Mouse (Mus musculus) embryonic facial prominence, embryonic 10.5 days (tissue): Measurements from ENCODE around the gene Rps11. TPM values are rescaled to one million over a fixed set of nuclear protein-coding genes. Genes with fewer than 3 reads are reported as not detected.

Experiments used
- DNase-seq: peaks from one replicate; pipeline ENCODE4 v3.0.0-alpha.2; 2017; ENCODE audit warnings: low spot score
- H3K27ac ChIP-seq: fragments of 300-500 bp; sonication (generic); replicated peaks from 2 replicates; pipeline ENCODE4 v1.5.1; 2016; ENCODE audit warnings: mild to moderate bottlenecking
- H3K27me3 ChIP-seq: fragments of 300-500 bp; sonication (generic); replicated peaks from 2 replicates; pipeline ENCODE4 v1.6.1; 2016; ENCODE audit warnings: low read depth, mild to moderate bottlenecking; ENCODE audit not compliant: poor library complexity, severe bottlenecking
- H3K36me3 ChIP-seq: fragments of 300-500 bp; sonication (generic); replicated peaks from 2 replicates; pipeline ENCODE4 v1.6.1; 2016; ENCODE audit warnings: mild to moderate bottlenecking, moderate library complexity
- H3K4me1 ChIP-seq: fragments of 300-500 bp; sonication (generic); 2 replicates; pipeline ENCODE4 v1.6.1; 2016
- H3K4me3 ChIP-seq: fragments of 300-500 bp; sonication (generic); 2 replicates; pipeline ENCODE4 v1.5.1; 2016; ENCODE audit warnings: mild to moderate bottlenecking, moderate library complexity
- H3K9me3 ChIP-seq: fragments of 300-500 bp; sonication (generic); 2 replicates; pipeline ENCODE4 v1.6.1; 2016; ENCODE audit warnings: mild to moderate bottlenecking
- WGBS: fragments of 180-500 bp; shearing (Covaris S2); methylation state at CpG from one replicate; pipeline ENCODE4 v1.1.7; 2016; 5-methylcytosine and 5-hydroxymethylcytosine counted together
- polyA plus RNA-seq: library from polyadenylated mRNA; unstranded; fragments of >200 nt; fragmentation: Nextera tagmentation; extraction: Ambion mirVana; gene quantifications from 2 replicates; pipeline ENCODE4 v1.2.1, GENCODE M21; 2016

Rps11 gene
- polyA plus RNA-seq, 1 experiment from 2014 or later: 1,885 TPM

DNA sequence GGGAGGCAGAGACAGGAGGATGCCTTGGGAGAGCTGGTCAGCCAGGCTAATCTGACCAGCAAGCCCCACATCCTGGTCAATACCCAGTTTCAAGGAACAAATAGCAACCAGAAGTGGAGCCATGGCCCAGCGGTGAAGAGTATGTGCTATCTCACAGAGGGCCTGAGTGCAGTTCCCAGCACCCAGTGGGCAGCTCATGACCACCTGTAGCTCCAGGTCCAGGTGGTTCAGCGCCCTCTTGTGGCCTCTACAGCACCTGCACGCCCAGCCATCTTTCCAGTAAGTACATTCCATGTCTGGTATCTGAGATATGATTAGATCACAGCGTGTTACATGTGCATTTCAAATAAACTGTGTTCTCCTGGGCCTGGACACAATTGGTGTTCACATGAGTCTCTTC is 38.2 kb downstream of the Rps11 start:
- Histone ChIP-seq H3K36me3 (peaks cover 82% of the 10 kb centered on the region), H3K4me1 (peaks cover 20% of the 10 kb centered on the region), H3K27ac (no peak overlapping the region), H3K4me3 (no peak overlapping the region), H3K9me3 (no peaks in the 10 kb centered on the region), H3K27me3 (no peaks in the 10 kb centered on the region)
- DNase-seq: no peak
- WGBS: 77% methylated on average over 4 of the region's 4 CpGs

- H3K36me3 ChIP-seq: peaks cover 66% of the 10 kb centered on the region
- no peaks in the 10 kb centered on the region for H3K27me3 ChIP-seq
- no peaks in the 10 kb centered on the region for H3K9me3 ChIP-seq
- peaks cover 11% of the 10 kb centered on the region for H3K4me1 ChIP-seq
- no peak overlapping the region for H3K4me3 ChIP-seq
- H3K27ac ChIP-seq: 0 out of 2 replicates have a peak overlapping the region, but pooled peaks have one; percentile 10
- DNase-seq: no peak
- 84% methylated on average over 22 of the region's 22 CpGs for WGBS
These were observed 40.8 kb downstream of the Rps11 start for GRCm38 (mm10) chr7:45083300-45083890.

DNA sequence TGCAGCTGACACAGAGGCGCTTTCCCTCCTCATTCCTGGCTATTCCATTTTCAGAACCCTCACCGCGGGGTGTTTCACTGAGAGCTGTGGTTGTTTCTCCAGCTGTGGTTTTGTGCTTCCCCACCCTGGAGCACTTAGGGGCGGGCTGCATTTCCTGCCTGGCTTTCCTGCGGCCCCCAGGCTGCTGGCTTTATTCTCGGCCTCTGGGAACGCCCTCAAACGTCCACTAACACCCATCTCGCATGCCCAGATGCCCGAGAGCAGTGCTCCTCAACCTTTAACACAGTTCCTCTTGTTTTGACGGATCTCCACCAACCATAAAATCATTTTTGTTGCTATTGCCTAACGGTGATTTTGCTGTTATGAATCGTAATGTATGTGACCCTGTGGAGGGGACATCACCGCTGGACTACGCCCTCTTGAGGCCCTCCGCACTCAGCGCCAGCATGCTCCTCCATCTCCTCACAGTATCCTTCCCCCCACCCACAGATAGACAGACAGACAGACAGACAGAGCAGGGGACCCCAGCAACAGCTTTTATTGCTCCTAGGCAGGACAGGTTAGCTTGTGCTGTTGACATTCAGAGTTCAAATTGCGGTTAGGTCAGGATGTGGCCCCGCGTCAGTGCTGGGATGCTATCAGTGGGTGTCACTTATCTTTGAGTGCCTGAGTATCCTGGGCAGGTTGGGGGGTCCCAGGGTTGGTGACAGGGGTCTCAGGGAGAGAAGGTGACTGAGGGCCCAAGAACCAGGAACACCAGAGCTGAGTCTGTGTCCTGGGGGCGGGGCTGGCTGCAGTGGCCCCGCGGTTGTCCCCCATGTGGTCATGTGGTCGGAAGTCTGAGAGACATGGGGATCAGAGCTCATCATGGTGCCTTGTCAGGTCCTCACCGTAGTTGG is 41.6 kb downstream of the Rps11 start:
- Histone ChIP-seq H3K27me3 (no peaks in the 10 kb centered on the region), H3K4me1 (peaks cover 11% of the 10 kb centered on the region), H3K27ac (0 out of 2 replicates have a peak overlapping the region, but pooled peaks have one; percentile 36), H3K9me3 (no peaks in the 10 kb centered on the region), H3K4me3 (no peak overlapping the region), H3K36me3 (peaks cover 63% of the 10 kb centered on the region)
- DNase-seq: no peak
- WGBS: 74% methylated on average over 25 of the region's 25 CpGs

- Histone ChIP-seq H3K27me3 (no peaks in the 10 kb centered on the region), H3K9me3 (no peaks in the 10 kb centered on the region), H3K36me3 (peaks cover 63% of the 10 kb centered on the region), H3K4me3 (no peak overlapping the region), H3K4me1 (peaks cover 11% of the 10 kb centered on the region), H3K27ac (no peak overlapping the region)
- no peak for DNase-seq
- WGBS: 41% methylated on average over 5 of the region's 5 CpGs
These were observed 43.2 kb downstream of the Rps11 start for GRCm38 (mm10) chr7:45081016-45081415.

GRCm38 (mm10) chr7:45079856-45080255 is 44.4 kb downstream of the Rps11 start:
- Histone ChIP-seq H3K4me1 (peaks cover 11% of the 10 kb centered on the region), H3K9me3 (no peaks in the 10 kb centered on the region), H3K4me3 (no peak overlapping the region), H3K27ac (no peak overlapping the region), H3K27me3 (no peaks in the 10 kb centered on the region), H3K36me3 (peaks cover 63% of the 10 kb centered on the region)
- WGBS: 2% methylated on average over 10 of the region's 10 CpGs
- peak; percentile 91 for DNase-seq

GRCm38 (mm10) chr7:45078513-45078912 is 45.7 kb downstream of the Rps11 start:
- H3K4me1 ChIP-seq: peaks cover 11% of the 10 kb centered on the region
- peak; percentile 78 for DNase-seq
- peaks cover 64% of the 10 kb centered on the region for H3K36me3 ChIP-seq
- no peaks in the 10 kb centered on the region for H3K9me3 ChIP-seq
- WGBS: 40% methylated on average over 9 of the region's 9 CpGs
- no peak overlapping the region for H3K27ac ChIP-seq
- 0 out of 2 replicates have a peak overlapping the region, but pooled peaks have one; percentile 3 for H3K4me3 ChIP-seq
- H3K27me3 ChIP-seq: no peaks in the 10 kb centered on the region

DNA sequence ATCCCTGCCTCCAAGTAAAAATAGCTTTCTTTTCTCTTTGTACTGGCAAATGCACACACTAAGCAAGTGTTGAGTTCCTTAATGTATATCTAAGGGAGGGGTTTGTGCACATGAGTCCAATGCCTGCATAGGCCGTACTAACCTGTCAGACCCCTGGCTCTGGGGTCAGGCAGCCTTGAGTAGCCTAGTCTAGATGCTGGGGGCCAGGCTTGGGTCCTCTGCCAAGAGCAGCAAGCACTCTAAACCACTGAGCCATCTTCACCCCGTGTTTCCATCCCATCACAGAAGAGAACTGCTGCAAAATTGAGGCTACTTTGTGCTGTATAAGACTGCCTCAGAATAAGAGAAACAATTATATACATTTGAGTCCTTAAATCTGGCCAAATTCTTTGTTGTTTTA is 46.4 kb downstream of the Rps11 start:
- 93% methylated on average over 2 of the region's 2 CpGs for WGBS
- DNase-seq: no peak
- H3K36me3 ChIP-seq: peaks cover 61% of the 10 kb centered on the region

DNA sequence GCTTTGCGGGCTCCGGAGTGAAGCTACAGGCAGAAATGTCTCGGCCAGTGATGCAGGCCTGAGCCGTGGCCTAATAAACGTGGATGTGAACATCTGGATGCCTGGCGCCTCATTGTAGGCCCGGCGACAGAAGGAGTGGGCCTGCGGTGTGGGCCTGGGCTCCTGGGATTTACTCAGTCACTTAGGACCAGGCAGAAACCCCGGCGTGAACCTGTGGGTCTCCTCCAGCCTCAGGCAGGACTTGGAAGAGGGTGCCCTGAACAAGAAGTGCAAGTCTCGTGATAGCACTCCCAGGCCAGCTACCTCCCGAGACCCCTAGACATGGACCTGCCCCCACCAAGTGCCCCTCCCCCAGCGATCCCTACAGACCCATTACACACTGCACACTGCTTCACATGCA is 46.9 kb downstream of the Rps11 start:
- no peak for DNase-seq

More for the DNA sequence above, 46.4 kb downstream of the Rps11 start:
- no peak overlapping the region for H3K4me3 ChIP-seq
- no peaks in the 10 kb centered on the region for H3K27me3 ChIP-seq
- H3K4me1 ChIP-seq: peaks cover 9% of the 10 kb centered on the region
- no peaks in the 10 kb centered on the region for H3K9me3 ChIP-seq
- H3K27ac ChIP-seq: no peak overlapping the region

GRCm38 (mm10) chr7:45076501-45076900 is 47.7 kb downstream of the Rps11 start:
- no peaks in the 10 kb centered on the region for H3K9me3 ChIP-seq
- DNase-seq: no peak
- no peaks in the 10 kb centered on the region for H3K27me3 ChIP-seq
- peaks cover 3% of the 10 kb centered on the region; the same call in 1 of the 2 replicates for H3K4me1 ChIP-seq
- peaks cover 50% of the 10 kb centered on the region for H3K36me3 ChIP-seq
- no peak overlapping the region for H3K27ac ChIP-seq
- WGBS: 91% methylated on average over 30 of the region's 30 CpGs
- H3K4me3 ChIP-seq: no peak overlapping the region

More for the DNA sequence above, 46.9 kb downstream of the Rps11 start:
- H3K27me3 ChIP-seq: no peaks in the 10 kb centered on the region
- WGBS: 89% methylated on average over 14 of the region's 14 CpGs
- H3K4me1 ChIP-seq: peaks cover 4% of the 10 kb centered on the region
- no peaks in the 10 kb centered on the region for H3K9me3 ChIP-seq
- H3K27ac ChIP-seq: no peak overlapping the region
- no peak overlapping the region for H3K4me3 ChIP-seq
- peaks cover 56% of the 10 kb centered on the region for H3K36me3 ChIP-seq

- H3K36me3 ChIP-seq: peaks cover 50% of the 10 kb centered on the region
- no peak overlapping the region for H3K4me3 ChIP-seq
- 90% methylated on average over 4 of the region's 4 CpGs for WGBS
These were observed 48.8 kb downstream of the Rps11 start for GRCm38 (mm10) chr7:45075405-45075804.

DNA sequence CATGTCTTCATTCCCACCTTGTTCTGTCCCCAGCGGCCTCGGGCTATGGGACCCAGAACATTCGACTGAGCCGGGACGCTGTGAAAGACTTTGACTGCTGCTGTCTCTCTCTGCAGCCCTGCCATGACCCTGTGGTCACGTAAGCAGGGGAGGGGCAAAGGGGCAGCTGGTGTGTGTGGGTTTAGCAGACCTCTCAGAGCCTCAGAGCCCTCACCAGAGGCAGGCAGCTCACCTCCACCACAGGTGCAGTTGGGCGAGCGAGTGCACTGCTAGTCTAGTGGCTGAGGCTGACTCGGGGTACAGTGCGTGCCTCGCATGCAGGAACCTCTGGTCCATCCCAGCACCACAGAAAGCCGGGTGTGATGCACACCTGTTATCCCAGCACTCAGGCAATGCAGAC is 50.3 kb downstream of the Rps11 start:
- no peaks in the 10 kb centered on the region for H3K9me3 ChIP-seq
- WGBS: 88% methylated on average over 12 of the region's 12 CpGs
- no peak overlapping the region for H3K27ac ChIP-seq
- H3K4me1 ChIP-seq: no peaks in the 10 kb centered on the region
- no peak overlapping the region for H3K4me3 ChIP-seq
- H3K27me3 ChIP-seq: no peaks in the 10 kb centered on the region
- DNase-seq: no peak
- H3K36me3 ChIP-seq: peaks cover 50% of the 10 kb centered on the region

More at GRCm38 (mm10) chr7:45075405-45075804, 48.8 kb downstream of the Rps11 start:
- no peaks in the 10 kb centered on the region for H3K27me3 ChIP-seq
- no peak for DNase-seq
- H3K27ac ChIP-seq: no peak overlapping the region
- H3K4me1 ChIP-seq: peaks cover 3% of the 10 kb centered on the region; the same call in 1 of the 2 replicates
- H3K9me3 ChIP-seq: no peaks in the 10 kb centered on the region

GRCm38 (mm10) chr7:45073171-45073707 is 51.0 kb downstream of the Rps11 start:
- Histone ChIP-seq H3K4me1 (no peaks in the 10 kb centered on the region), H3K27me3 (no peaks in the 10 kb centered on the region), H3K36me3 (peaks cover 50% of the 10 kb centered on the region), H3K27ac (no peak overlapping the region), H3K4me3 (no peak overlapping the region), H3K9me3 (no peaks in the 10 kb centered on the region)
- DNase-seq: no peak
- 85% methylated on average over 7 of the region's 7 CpGs for WGBS
